Mouse (Mus musculus) left cerebral cortex, postnatal 14 days (tissue): Measurements from ENCODE around the gene Traf4. TPM values are rescaled to one million over a fixed set of nuclear protein-coding genes. Genes with fewer than 3 reads are reported as not detected.
"Not testable (repeated sequence)": the region's sequence is repeated elsewhere in the genome, so short reads cannot be mapped to it uniquely, and the experiment has no call there.

Experiments used
- DNase-seq, 2 experiments: peaks; one replicate each; pipeline ENCODE4 v3.0.0; 2021 to 2022; ENCODE audit warnings: low spot score in 2 of 2, mixed read lengths in 1 of 2
- intact Hi-C: fragments of 180-260 bp; cut with DNase I; formaldehyde crosslinking; loops from one replicate; pipeline ENCODE4 v1.15.1; 2025
- total RNA-seq, 2 experiments: library from RNA; stranded (reverse); gene quantifications; 2 replicates each; pipeline ENCODE4 v1.2.3; 2021

Traf4 gene
- total RNA-seq, 2 experiments from 2014 or later: 20.7 to 23.3 TPM

GRCm38 (mm10) chr11:78152299-78153231 lies 12.8 kb downstream of the Traf4 start:
- DNase-seq: peak; percentile 86 to 92
- intact Hi-C loops: loop anchor here (5.0 kb wide), 1 partner anchor 70 kb away; the partner anchor contains the start of gene Eral1

GRCm38 (mm10) chr11:78151161-78151560 lies 14.2 kb downstream of the Traf4 start:
- intact Hi-C loops: loop anchor here (5.0 kb wide), 1 partner anchor 69 kb away; the partner anchor contains the start of gene Eral1

GRCm38 (mm10) chr11:78146707-78147543 lies 18.5 kb downstream of the Traf4 start:
- intact Hi-C loops: loop anchor here (5.0 kb wide), 1 partner anchor 50 kb away; no protein-coding TSS in a partner anchor
- DNase-seq: no peak

More at GRCm38 (mm10) chr11:78151161-78151560, 14.2 kb downstream of the Traf4 start:
- no peak for DNase-seq

GRCm38 (mm10) chr11:78146168-78146567 lies 19.2 kb downstream of the Traf4 start:
- no peak for DNase-seq
- intact Hi-C loops: loop anchor here (5.0 kb wide), 1 partner anchor 49 kb away; no protein-coding TSS in a partner anchor

- DNase-seq: no peak
- intact Hi-C loops: no loop called here
Observed at GRCm38 (mm10) chr11:78143520-78143919, 21.9 kb downstream of the Traf4 start.

- intact Hi-C loops: no loop called here
- no peak for DNase-seq
Observed at GRCm38 (mm10) chr11:78140665-78141064, 24.7 kb downstream of the Traf4 start.

- intact Hi-C loops: no loop called here
- no peak for DNase-seq
Observed at GRCm38 (mm10) chr11:78138023-78138422, 27.4 kb downstream of the Traf4 start.

GRCm38 (mm10) chr11:78137584-78137983 lies 27.8 kb downstream of the Traf4 start:
- intact Hi-C loops: no loop called here

GRCm38 (mm10) chr11:78136132-78136531 lies 29.3 kb downstream of the Traf4 start:
- no peak for DNase-seq
- intact Hi-C loops: no loop called here

More at GRCm38 (mm10) chr11:78137584-78137983, 27.8 kb downstream of the Traf4 start:
- no peak for DNase-seq

- DNase-seq, intact Hi-C loops: not testable (repeated sequence)
Observed at GRCm38 (mm10) chr11:78135314-78135713, 30.1 kb downstream of the Traf4 start.

GRCm38 (mm10) chr11:78134344-78134743 lies 31.0 kb downstream of the Traf4 start:
- DNase-seq: no peak
- intact Hi-C loops: no loop called here

- DNase-seq: no peak
- intact Hi-C loops: no loop called here
Observed at GRCm38 (mm10) chr11:78133915-78134314, 31.5 kb downstream of the Traf4 start.

- no peak for DNase-seq
- intact Hi-C loops: no loop called here
Observed at GRCm38 (mm10) chr11:78129458-78129857, 35.9 kb downstream of the Traf4 start.

GRCm38 (mm10) chr11:78126739-78127138 lies 38.6 kb downstream of the Traf4 start:
- intact Hi-C loops: no loop called here
- no peak for DNase-seq

GRCm38 (mm10) chr11:78125691-78126090 lies 39.7 kb downstream of the Traf4 start:
- intact Hi-C loops: no loop called here
- DNase-seq: no peak

GRCm38 (mm10) chr11:78123782-78124181 lies 41.6 kb downstream of the Traf4 start:
- intact Hi-C loops: no loop called here
- no peak for DNase-seq

- no peak for DNase-seq
- intact Hi-C loops: no loop called here
Observed at GRCm38 (mm10) chr11:78122815-78123214, 42.6 kb downstream of the Traf4 start.

GRCm38 (mm10) chr11:78121176-78121575 lies 44.2 kb downstream of the Traf4 start:
- intact Hi-C loops: no loop called here
- no peak for DNase-seq

GRCm38 (mm10) chr11:78119898-78120297 lies 45.5 kb downstream of the Traf4 start:
- no peak for DNase-seq
- intact Hi-C loops: no loop called here

GRCm38 (mm10) chr11:78118467-78118866 lies 46.9 kb downstream of the Traf4 start:
- intact Hi-C loops: no loop called here
- DNase-seq: no peak
